Mouse (Mus musculus) retina, postnatal 1 day (tissue): ENCODE results near the gene Tcf7l2.

Experiments used
- DNase-seq: peaks from one replicate; pipeline ENCODE4 v3.0.0-alpha.2; 2012

Tcf7l2 gene

GRCm38 (mm10) chr19:55836930-55837687 lies 95.5 kb downstream of the Tcf7l2 start:
- peak; percentile 65 for DNase-seq

GRCm38 (mm10) chr19:55837924-55838323 lies 96.3 kb downstream of the Tcf7l2 start:
- DNase-seq, result peak; percentile 95

GRCm38 (mm10) chr19:55838389-55839035 lies 96.9 kb downstream of the Tcf7l2 start:
- peak; percentile 50 for DNase-seq

- DNase-seq, result no peak
These were observed 97.5 kb downstream of the Tcf7l2 start for GRCm38 (mm10) chr19:55839036-55839555.

GRCm38 (mm10) chr19:55840499-55841121 lies 99.0 kb downstream of the Tcf7l2 start:
- no peak for DNase-seq

GRCm38 (mm10) chr19:55842046-55842445 lies 100.4 kb downstream of the Tcf7l2 start:
- no peak for DNase-seq

GRCm38 (mm10) chr19:55843111-55843887 lies 101.7 kb downstream of the Tcf7l2 start:
- DNase-seq, result no peak

- DNase-seq, result no peak
These were observed 104.1 kb downstream of the Tcf7l2 start for GRCm38 (mm10) chr19:55845702-55846101.

- no peak for DNase-seq
These were observed 104.6 kb downstream of the Tcf7l2 start for GRCm38 (mm10) chr19:55846256-55846655.

GRCm38 (mm10) chr19:55847043-55847442 lies 105.4 kb downstream of the Tcf7l2 start:
- peak; percentile 14 for DNase-seq

- DNase-seq, result peak; percentile 48
These were observed 108.9 kb downstream of the Tcf7l2 start for GRCm38 (mm10) chr19:55850402-55851078.

GRCm38 (mm10) chr19:55851498-55852324 lies 110.1 kb downstream of the Tcf7l2 start:
- DNase-seq, result peak; percentile 49

GRCm38 (mm10) chr19:55854389-55854788 lies 112.8 kb downstream of the Tcf7l2 start:
- no peak for DNase-seq

GRCm38 (mm10) chr19:55855571-55855970 lies 114.0 kb downstream of the Tcf7l2 start:
- DNase-seq, result no peak

GRCm38 (mm10) chr19:55857328-55857727 lies 115.7 kb downstream of the Tcf7l2 start:
- DNase-seq, result no peak

- DNase-seq, result no peak
These were observed 118.6 kb downstream of the Tcf7l2 start for GRCm38 (mm10) chr19:55860009-55860743.

- no peak for DNase-seq
These were observed 120.1 kb downstream of the Tcf7l2 start for GRCm38 (mm10) chr19:55861746-55862145.

- no peak for DNase-seq
These were observed 120.9 kb downstream of the Tcf7l2 start for GRCm38 (mm10) chr19:55862559-55862958.

GRCm38 (mm10) chr19:55865049-55865448 lies 123.4 kb downstream of the Tcf7l2 start:
- DNase-seq, result no peak

GRCm38 (mm10) chr19:55865774-55866578 lies 124.4 kb downstream of the Tcf7l2 start:
- DNase-seq, result peak; percentile 60
